Mouse (Mus musculus) midbrain, embryonic 13.5 days (tissue): ENCODE measurements around the gene Akirin2. TPM values are rescaled to one million over a fixed set of nuclear protein-coding genes. Genes with fewer than 3 reads are reported as not detected.

Experiments used
- ATAC-seq: fragments of 200-750 bp; cut with Nextera tagmentation; 2 replicates; pipeline ENCODE4 v1.8.0; 2017; ENCODE audit warnings: mild to moderate bottlenecking, moderate TSS enrichment, moderate library complexity
- H3K27ac ChIP-seq: fragments of 300-500 bp; sonication (generic); 2 replicates; pipeline ENCODE4 v1.5.1; 2015; ENCODE audit warnings: inconsistent platforms, mild to moderate bottlenecking, moderate library complexity
- H3K27me3 ChIP-seq: fragments of 300-500 bp; sonication (generic); 2 replicates; pipeline ENCODE4 v1.6.1; 2015; ENCODE audit warnings: mild to moderate bottlenecking, inconsistent platforms
- H3K36me3 ChIP-seq: fragments of 300-500 bp; sonication (generic); 2 replicates; pipeline ENCODE4 v1.6.1; 2015; ENCODE audit warnings: mild to moderate bottlenecking, inconsistent platforms
- H3K4me1 ChIP-seq: fragments of 300-500 bp; sonication (generic); replicated peaks from 2 replicates; pipeline ENCODE4 v1.6.1; 2015; ENCODE audit warnings: inconsistent platforms
- H3K4me2 ChIP-seq: fragments of 300-500 bp; sonication (generic); replicated peaks from 2 replicates; pipeline ENCODE4 v1.6.1; 2015; ENCODE audit warnings: moderate library complexity, mild to moderate bottlenecking, inconsistent platforms
- H3K4me3 ChIP-seq: fragments of 300-500 bp; sonication (generic); replicated peaks from 2 replicates; pipeline ENCODE4 v1.5.1; 2015; ENCODE audit warnings: mild to moderate bottlenecking, inconsistent platforms
- H3K9ac ChIP-seq: fragments of 300-500 bp; sonication (generic); replicated peaks from 2 replicates; pipeline ENCODE4 v1.6.1; 2015; ENCODE audit warnings: mild to moderate bottlenecking, inconsistent platforms
- H3K9me3 ChIP-seq: fragments of 300-500 bp; sonication (generic); 2 replicates; pipeline ENCODE4 v1.6.1; 2016; ENCODE audit warnings: mild to moderate bottlenecking, inconsistent platforms
- WGBS: fragments of 180-500 bp; shearing (Covaris S2); methylation state at CpG from one replicate; pipeline ENCODE4 v1.1.7; 2015; 5-methylcytosine and 5-hydroxymethylcytosine counted together
- polyA plus RNA-seq: library from polyadenylated mRNA; unstranded; fragments of >200 nt; fragmentation: Nextera tagmentation; extraction: Ambion mirVana; gene quantifications from 2 replicates; pipeline ENCODE4 v1.2.1, GENCODE M21; 2015

Akirin2 gene
- polyA plus RNA-seq: 81.4 and 101 TPM in 2 replicates

GRCm38 (mm10) chr4:34550748-34551097 lies at the start of gene Akirin2:
Gene Akirin2 (plus strand): TSS chr4:34550937.
- Histone ChIP-seq H3K36me3 (peaks cover 4% of the 10 kb centered on the region; the same call in 1 of the 2 replicates), H3K4me2 (peak within 1 kb of the TSS; percentile 86), H3K4me3 (peak within 1 kb of the TSS; percentile 98), H3K4me1 (peaks cover 36% of the 10 kb centered on the region), H3K27ac (peak within 1 kb of the TSS; percentile 97), H3K9ac (peak within 1 kb of the TSS; percentile 99), H3K27me3 (no peaks in the 10 kb centered on the region), H3K9me3 (no peaks in the 10 kb centered on the region)
- ATAC-seq: no peak
- WGBS: 0% methylated on average over 53 of the region's 53 CpGs

- WGBS: 83% methylated on average over 3 of the region's 3 CpGs
- no peak overlapping the region for H3K4me2 ChIP-seq
- H3K27me3 ChIP-seq: no peaks in the 10 kb centered on the region
- no peak overlapping the region for H3K9ac ChIP-seq
- H3K9me3 ChIP-seq: no peaks in the 10 kb centered on the region
- no peaks in the 10 kb centered on the region for H3K4me1 ChIP-seq
- ATAC-seq: no peak
- H3K36me3 ChIP-seq: no peaks in the 10 kb centered on the region
- H3K4me3 ChIP-seq: no peak overlapping the region
- H3K27ac ChIP-seq: no peak overlapping the region
Observed at GRCm38 (mm10) chr4:34510305-34510704, 40.4 kb upstream of the Akirin2 start.

- Histone ChIP-seq H3K4me1 (no peaks in the 10 kb centered on the region), H3K4me2 (no peak overlapping the region), H3K4me3 (no peak overlapping the region), H3K36me3 (no peaks in the 10 kb centered on the region), H3K9me3 (no peaks in the 10 kb centered on the region), H3K9ac (no peak overlapping the region), H3K27ac (no peak overlapping the region), H3K27me3 (no peaks in the 10 kb centered on the region)
- ATAC-seq: no peak
- 85% methylated on average over 3 of the region's 3 CpGs for WGBS
Observed at GRCm38 (mm10) chr4:34522846-34523245, 27.9 kb upstream of the Akirin2 start.

- Histone ChIP-seq H3K9me3 (no peaks in the 10 kb centered on the region), H3K4me2 (no peak overlapping the region), H3K9ac (no peak overlapping the region), H3K27me3 (no peaks in the 10 kb centered on the region), H3K27ac (no peak overlapping the region), H3K4me1 (no peaks in the 10 kb centered on the region), H3K4me3 (no peak overlapping the region), H3K36me3 (no peaks in the 10 kb centered on the region)
- no peak for ATAC-seq
- 93% methylated on average over 4 of the region's 4 CpGs for WGBS
Observed at GRCm38 (mm10) chr4:34523586-34523985, 27.2 kb upstream of the Akirin2 start.

DNA sequence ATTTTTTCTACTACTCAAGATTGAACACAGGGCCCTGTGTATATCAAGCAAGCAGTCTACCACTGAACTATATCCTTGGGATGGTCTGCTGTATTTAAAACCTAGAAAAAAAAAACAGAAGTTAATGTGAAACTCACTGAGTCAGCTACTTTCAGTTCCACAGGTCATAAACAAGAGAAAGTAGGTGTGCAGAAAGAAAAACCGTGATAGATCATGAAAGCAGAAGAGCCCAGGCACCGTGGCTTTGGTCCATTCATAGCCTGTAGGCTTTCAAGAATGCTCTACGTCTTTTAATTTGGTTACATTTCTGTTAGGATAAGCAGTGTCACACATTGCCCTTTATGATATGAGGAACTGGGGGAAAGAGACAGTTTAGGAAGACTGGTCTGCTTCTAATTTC lies 24.0 kb upstream of the Akirin2 start:
- Histone ChIP-seq H3K36me3 (no peaks in the 10 kb centered on the region), H3K9ac (no peak overlapping the region), H3K9me3 (no peaks in the 10 kb centered on the region), H3K4me1 (no peaks in the 10 kb centered on the region), H3K4me3 (no peak overlapping the region), H3K27ac (no peak overlapping the region), H3K4me2 (no peak overlapping the region), H3K27me3 (no peaks in the 10 kb centered on the region)
- 85% methylated on average over 3 of the region's 3 CpGs for WGBS
- ATAC-seq: no peak

- no peak overlapping the region for H3K4me2 ChIP-seq
- no peaks in the 10 kb centered on the region for H3K9me3 ChIP-seq
- 86% methylated on average over 1 of the region's 1 CpGs for WGBS
- no peak overlapping the region for H3K27ac ChIP-seq
- H3K36me3 ChIP-seq: no peaks in the 10 kb centered on the region
- ATAC-seq: no peak
- H3K9ac ChIP-seq: no peak overlapping the region
- no peaks in the 10 kb centered on the region for H3K27me3 ChIP-seq
- no peaks in the 10 kb centered on the region for H3K4me1 ChIP-seq
- H3K4me3 ChIP-seq: no peak overlapping the region
Observed at GRCm38 (mm10) chr4:34528430-34529100, 22.2 kb upstream of the Akirin2 start.

- ATAC-seq: no peak
- no peaks in the 10 kb centered on the region for H3K27me3 ChIP-seq
- H3K36me3 ChIP-seq: no peaks in the 10 kb centered on the region
- H3K27ac ChIP-seq: no peak overlapping the region
- H3K4me1 ChIP-seq: no peaks in the 10 kb centered on the region
- H3K9ac ChIP-seq: no peak overlapping the region
- no peak overlapping the region for H3K4me3 ChIP-seq
- H3K9me3 ChIP-seq: no peaks in the 10 kb centered on the region
- no peak overlapping the region for H3K4me2 ChIP-seq
- 84% methylated on average over 4 of the region's 4 CpGs for WGBS
Observed at GRCm38 (mm10) chr4:34529379-34529778, 21.4 kb upstream of the Akirin2 start.

- Histone ChIP-seq H3K27me3 (no peaks in the 10 kb centered on the region), H3K9me3 (no peaks in the 10 kb centered on the region), H3K9ac (no peak overlapping the region), H3K27ac (no peak overlapping the region), H3K4me3 (no peak overlapping the region), H3K4me2 (no peak overlapping the region), H3K4me1 (no peaks in the 10 kb centered on the region), H3K36me3 (no peaks in the 10 kb centered on the region)
- WGBS: 85% methylated on average over 6 of the region's 6 CpGs
- no peak for ATAC-seq
Observed at GRCm38 (mm10) chr4:34529941-34530340, 20.8 kb upstream of the Akirin2 start.

DNA sequence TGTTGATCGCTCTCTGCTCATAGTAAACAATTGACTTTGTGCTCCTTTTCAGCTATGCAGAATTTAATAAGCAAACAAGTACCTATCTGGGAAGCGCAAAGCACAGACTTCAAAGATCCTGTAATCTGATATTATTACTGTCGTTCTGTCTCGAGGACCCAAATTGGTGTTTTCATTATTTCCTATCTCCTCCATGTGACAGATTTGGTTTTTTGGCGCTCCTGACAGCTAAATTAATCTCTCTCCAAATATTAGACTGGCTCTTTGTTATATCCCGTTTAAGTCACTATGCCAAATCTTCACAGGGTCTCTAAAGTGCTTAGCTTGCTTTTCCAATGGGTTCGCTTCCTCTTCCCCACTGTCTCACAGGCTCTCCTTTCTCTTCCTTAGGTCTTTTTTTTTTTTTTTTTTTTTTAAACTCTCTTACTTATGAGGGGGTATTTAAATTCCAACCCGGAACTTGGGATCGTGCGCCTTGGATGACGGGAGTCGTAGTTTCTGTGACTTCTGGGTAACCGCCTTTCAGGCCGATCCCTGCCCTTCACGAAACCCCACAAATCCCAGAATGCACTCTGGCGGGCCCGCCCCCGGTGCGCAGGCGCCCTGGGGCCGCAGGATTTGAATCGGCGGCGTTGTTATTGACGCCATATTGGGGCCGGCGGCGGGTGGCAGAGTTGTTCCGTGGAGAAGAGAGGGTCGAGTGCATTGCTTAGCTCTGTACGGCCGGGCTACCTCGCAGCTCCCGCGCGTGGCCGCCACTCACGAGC lies 573 bp upstream of the Akirin2 start:
- WGBS: 3% methylated on average over 38 of the region's 38 CpGs
- ATAC-seq: peak; percentile 94
- peak overlapping the region; percentile 97 for H3K27ac ChIP-seq
- H3K4me3 ChIP-seq: peak overlapping the region; percentile 98
- no peaks in the 10 kb centered on the region for H3K27me3 ChIP-seq
- 0 out of 2 replicates have a peak, but pooled peaks cover 1% of the 10 kb centered on the region for H3K36me3 ChIP-seq
- peaks cover 30% of the 10 kb centered on the region for H3K4me1 ChIP-seq
- peak overlapping the region; percentile 99 for H3K9ac ChIP-seq
- H3K4me2 ChIP-seq: peak overlapping the region; percentile 86
- H3K9me3 ChIP-seq: no peaks in the 10 kb centered on the region

GRCm38 (mm10) chr4:34551098-34551809 lies 517 bp downstream of the Akirin2 start:
- peaks cover 4% of the 10 kb centered on the region; the same call in 1 of the 2 replicates for H3K36me3 ChIP-seq
- peak overlapping the region; percentile 97 for H3K27ac ChIP-seq
- WGBS: 0% methylated on average over 45 of the region's 50 CpGs
- H3K27me3 ChIP-seq: no peaks in the 10 kb centered on the region
- peak overlapping the region; percentile 98 for H3K4me3 ChIP-seq
- H3K4me2 ChIP-seq: peak overlapping the region; percentile 86
- H3K4me1 ChIP-seq: peaks cover 41% of the 10 kb centered on the region
- no peaks in the 10 kb centered on the region for H3K9me3 ChIP-seq
- H3K9ac ChIP-seq: peak overlapping the region; percentile 99
- peak; percentile 65 for ATAC-seq

GRCm38 (mm10) chr4:34551966-34552365 lies 1.2 kb downstream of the Akirin2 start:
- H3K27me3 ChIP-seq: no peaks in the 10 kb centered on the region
- ATAC-seq: no peak
- peak overlapping the region; percentile 86 for H3K4me2 ChIP-seq
- no peak overlapping the region; the same call in 1 of the 2 replicates for H3K27ac ChIP-seq
- H3K4me1 ChIP-seq: peaks cover 48% of the 10 kb centered on the region
- peak overlapping the region; percentile 98 for H3K4me3 ChIP-seq
- H3K36me3 ChIP-seq: peaks cover 4% of the 10 kb centered on the region; the same call in 1 of the 2 replicates
- WGBS: 31% methylated on average over 3 of the region's 3 CpGs
- peak overlapping the region; percentile 99 for H3K9ac ChIP-seq
- no peaks in the 10 kb centered on the region for H3K9me3 ChIP-seq

- 35% methylated on average over 1 of the region's 1 CpGs for WGBS
- H3K36me3 ChIP-seq: peaks cover 4% of the 10 kb centered on the region; the same call in 1 of the 2 replicates
- ATAC-seq: no peak
- H3K27ac ChIP-seq: no peak overlapping the region
- no peak overlapping the region for H3K9ac ChIP-seq
- H3K4me1 ChIP-seq: peaks cover 65% of the 10 kb centered on the region
- H3K27me3 ChIP-seq: no peaks in the 10 kb centered on the region
- no peak overlapping the region for H3K4me3 ChIP-seq
- no peak overlapping the region for H3K4me2 ChIP-seq
- H3K9me3 ChIP-seq: no peaks in the 10 kb centered on the region
Observed at GRCm38 (mm10) chr4:34554596-34554995, 3.9 kb downstream of the Akirin2 start.
